Mouse (Mus musculus) midbrain, embryonic 12.5 days (tissue): ENCODE data around the gene Nosip. TPM values are rescaled to one million over a fixed set of nuclear protein-coding genes. Genes with fewer than 3 reads are reported as not detected.

Experiments used
- ATAC-seq: fragments of 200-750 bp; cut with Nextera tagmentation; 2 replicates; pipeline ENCODE4 v1.8.0; 2017; ENCODE audit warnings: low read depth, moderate TSS enrichment, moderate library complexity; ENCODE audit not compliant: low FRiP score
- H3K27ac ChIP-seq: fragments of 300-500 bp; sonication (generic); replicated peaks from 2 replicates; pipeline ENCODE4 v1.5.1; 2016; ENCODE audit warnings: mild to moderate bottlenecking
- H3K27me3 ChIP-seq: fragments of 300-500 bp; sonication (generic); 2 replicates; pipeline ENCODE4 v1.6.1; 2016; ENCODE audit warnings: mild to moderate bottlenecking
- H3K36me3 ChIP-seq: fragments of 300-500 bp; sonication (generic); 2 replicates; pipeline ENCODE4 v1.6.1; 2016
- H3K4me1 ChIP-seq: fragments of 300-500 bp; sonication (generic); 2 replicates; pipeline ENCODE4 v1.6.1; 2016
- H3K4me2 ChIP-seq: fragments of 300-500 bp; sonication (generic); replicated peaks from 2 replicates; pipeline ENCODE4 v1.6.1; 2016; ENCODE audit warnings: mild to moderate bottlenecking, moderate library complexity
- H3K4me3 ChIP-seq: fragments of 300-500 bp; sonication (generic); 2 replicates; pipeline ENCODE4 v1.5.1; 2016; ENCODE audit warnings: mild to moderate bottlenecking
- H3K9ac ChIP-seq: fragments of 300-500 bp; sonication (generic); replicated peaks from 2 replicates; pipeline ENCODE4 v1.6.1; 2016; ENCODE audit warnings: mild to moderate bottlenecking, moderate library complexity
- H3K9me3 ChIP-seq: fragments of 300-500 bp; sonication (generic); 2 replicates; pipeline ENCODE4 v1.6.1; 2016; ENCODE audit warnings: mild to moderate bottlenecking
- WGBS: fragments of 180-500 bp; shearing (Covaris S2); methylation state at CpG from one replicate; pipeline ENCODE4 v1.1.7; 2016; 5-methylcytosine and 5-hydroxymethylcytosine counted together
- microRNA counts: library from miRNA; unstranded; fragments of <30 nt; microRNA quantifications from one replicate; lab custom pipeline; 2017
- microRNA-seq: library from miRNA; unstranded; fragments of <30 nt; microRNA quantifications from one replicate; pipeline ENCODE4, GENCODE M21; 2017
- polyA plus RNA-seq: library from polyadenylated mRNA; unstranded; fragments of >200 nt; fragmentation: Nextera tagmentation; extraction: Ambion mirVana; gene quantifications from 2 replicates; pipeline ENCODE4 v1.2.1, GENCODE M21; 2016

Nosip gene
- polyA plus RNA-seq, 1 experiment from 2014 or later, result 54.6 TPM

- H3K4me2 ChIP-seq, result peak overlapping the region; percentile 94
- H3K4me1 ChIP-seq, result peaks cover 53% of the 10 kb centered on the region
- H3K27me3 ChIP-seq, result no peaks in the 10 kb centered on the region
- H3K9ac ChIP-seq, result peak overlapping the region; percentile 99
- peak overlapping the region; percentile 90 for H3K27ac ChIP-seq
- ATAC-seq, result no peak
- WGBS, result 78% methylated on average over 17 of the region's 17 CpGs
- H3K36me3 ChIP-seq, result peaks cover 46% of the 10 kb centered on the region
- H3K4me3 ChIP-seq, result peak overlapping the region; percentile 94
- no peaks in the 10 kb centered on the region for H3K9me3 ChIP-seq
Measured at GRCm38 (mm10) chr7:45126147-45126843, 64.1 kb downstream of the Nosip start.

GRCm38 (mm10) chr7:45126844-45127699 is 64.8 kb downstream of the Nosip start:
- H3K27ac ChIP-seq, result peak overlapping the region; percentile 90
- 51% methylated on average over 21 of the region's 21 CpGs for WGBS
- peak overlapping the region; percentile 94 for H3K4me3 ChIP-seq
- H3K36me3 ChIP-seq, result peaks cover 39% of the 10 kb centered on the region
- no peaks in the 10 kb centered on the region for H3K27me3 ChIP-seq
- H3K9me3 ChIP-seq, result no peaks in the 10 kb centered on the region
- H3K4me1 ChIP-seq, result peaks cover 51% of the 10 kb centered on the region
- peak overlapping the region; percentile 99 for H3K9ac ChIP-seq
- ATAC-seq, result no peak
- H3K4me2 ChIP-seq, result peak overlapping the region; percentile 94

MicroRNAs within 50 kb of the gene (microRNA counts, 519-probe panel; counts per million panel counts)
- 3,277 counts per million, percentile 13 among the panel's probes with 10 or more counts for microRNA mmu-miR-150 (lab: Ali Mortazavi, UCI)

Small RNA genes within 50 kb of the gene (microRNA-seq; reads per million reads assigned to microRNA genes)
- gene Mir150 (19.7 reads per million, percentile 32 among the genes with 10 or more reads in this experiment), gene Mir5121 (14.9 reads per million, percentile 31 among the genes with 10 or more reads in this experiment), gene Mir7054 (1.4 reads per million)

Other genes with a start within 250 kb of the Nosip start
- 84.9 and 93.4 TPM in 2 replicates for gene Nup62, start 246.3 kb upstream of the Nosip start, polyA plus RNA-seq
- 1.4 TPM in 2 replicates for gene Il4i1, start 246.0 kb upstream of the Nosip start, polyA plus RNA-seq
- gene Atf5, start 245.8 kb upstream of the Nosip start, polyA plus RNA-seq, result 5.6 and 6.3 TPM in 2 replicates
- 92.0 and 99.2 TPM in 2 replicates for gene Akt1s1, start 213.4 kb upstream of the Nosip start, polyA plus RNA-seq
- gene Tbc1d17, start 213.3 kb upstream of the Nosip start, polyA plus RNA-seq, result 97.5 and 101 TPM in 2 replicates
- 36.4 and 44.0 TPM in 2 replicates for gene Pnkp, start 205.3 kb upstream of the Nosip start, polyA plus RNA-seq
- gene Ptov1, start 192.6 kb upstream of the Nosip start, polyA plus RNA-seq, result 605 and 652 TPM in 2 replicates
- gene Med25, start 169.7 kb upstream of the Nosip start, polyA plus RNA-seq, result 177 and 180 TPM in 2 replicates
- 25.8 and 29.7 TPM in 2 replicates for gene Fuz, start 166.3 kb upstream of the Nosip start, polyA plus RNA-seq
- gene Ap2a1, start 132.9 kb upstream of the Nosip start, polyA plus RNA-seq, result 91.0 and 92.9 TPM in 2 replicates
- gene Tsks, start 119.2 kb upstream of the Nosip start, polyA plus RNA-seq, result 0.20 TPM in 1 of 2 replicates, not detected in the other
- 40.6 and 43.7 TPM in 2 replicates for gene Cpt1c, start 87.6 kb upstream of the Nosip start, polyA plus RNA-seq
- 643 and 658 TPM in 2 replicates for gene Prmt1, start 75.9 kb upstream of the Nosip start, polyA plus RNA-seq
- gene Irf3, start 64.8 kb upstream of the Nosip start, polyA plus RNA-seq, result 66.7 and 70.6 TPM in 2 replicates
- 50.5 and 54.7 TPM in 2 replicates for gene Bcl2l12, start 63.7 kb upstream of the Nosip start, polyA plus RNA-seq
- 48.1 and 52.4 TPM in 2 replicates for gene Scaf1, start 46.1 kb upstream of the Nosip start, polyA plus RNA-seq
- gene Rras, start 44.5 kb upstream of the Nosip start, polyA plus RNA-seq, result 15.6 and 17.3 TPM in 2 replicates
- gene Prr12, start 9.5 kb upstream of the Nosip start, polyA plus RNA-seq, result 13.7 and 14.1 TPM in 2 replicates
- gene Prrg2, start 248 bp downstream of the Nosip start, polyA plus RNA-seq, result 15.9 and 17.8 TPM in 2 replicates
- 106 and 151 TPM in 2 replicates for gene Rcn3, start 29.8 kb downstream of the Nosip start, polyA plus RNA-seq
- 17.3 and 25.9 TPM in 2 replicates for gene Fcgrt, start 41.4 kb downstream of the Nosip start, polyA plus RNA-seq
- 1,160 and 1,195 TPM in 2 replicates for gene Rps11, start 62.0 kb downstream of the Nosip start, polyA plus RNA-seq
- 1,022 and 1,026 TPM in 2 replicates for gene Rpl13a, start 66.3 kb downstream of the Nosip start, polyA plus RNA-seq
- 0.25 and 0.45 TPM in 2 replicates for gene Gm45713, start 73.8 kb downstream of the Nosip start, polyA plus RNA-seq
- 0.64 and 1.2 TPM in 2 replicates for gene Flt3l, start 74.0 kb downstream of the Nosip start, polyA plus RNA-seq
- gene Pih1d1, start 91.9 kb downstream of the Nosip start, polyA plus RNA-seq, result 92.3 and 103 TPM in 2 replicates
- gene Aldh16a1, start 92.2 kb downstream of the Nosip start, polyA plus RNA-seq, result 38.0 and 39.4 TPM in 2 replicates
- gene Slc17a7, start 101.5 kb downstream of the Nosip start, polyA plus RNA-seq, result 0.61 and 1.0 TPM in 2 replicates
- not detected in 2 replicates for gene Gfy, start 117.1 kb downstream of the Nosip start, polyA plus RNA-seq
- gene Pth2, start 118.6 kb downstream of the Nosip start, polyA plus RNA-seq, result 1.3 and 2.4 TPM in 2 replicates
- 0.63 and 0.75 TPM in 2 replicates for gene Ccdc155, start 142.5 kb downstream of the Nosip start, polyA plus RNA-seq
- 1.0 and 1.4 TPM in 2 replicates for gene Dkkl1, start 149.7 kb downstream of the Nosip start, polyA plus RNA-seq
- 237 and 248 TPM in 2 replicates for gene Tead2, start 153.3 kb downstream of the Nosip start, polyA plus RNA-seq
- 1.3 and 1.7 TPM in 2 replicates for gene Cd37, start 176.7 kb downstream of the Nosip start, polyA plus RNA-seq
- 0.14 TPM in 1 of 2 replicates, not detected in the other for gene Slc6a16, start 178.7 kb downstream of the Nosip start, polyA plus RNA-seq
- not detected in 2 replicates for gene Slc6a21, start 215.1 kb downstream of the Nosip start, polyA plus RNA-seq